Mouse (Mus musculus) myocyte (in vitro differentiated cells): ENCODE results near the gene Cacna2d4.

ENCODE experiments used
- MAX ChIP-seq: IDR thresholded peaks from one replicate; pipeline ENCODE4 v1.6.1; 2011; ENCODE audit warnings: low read depth, mild to moderate bottlenecking, control low read depth
- MYOD1 ChIP-seq, 3 experiments: IDR thresholded peaks; one replicate each; pipeline ENCODE4 v1.6.1; 2011; ENCODE audit warnings: control low read depth in 2 of 3, low read depth in 2 of 3, mild to moderate bottlenecking in 2 of 3, moderate library complexity in 1 of 3; ENCODE audit not compliant: insufficient read length in 2 of 3, control insufficient read depth in 1 of 3
- MYOG ChIP-seq, 3 experiments: IDR thresholded peaks; one replicate each; pipeline ENCODE4 v1.6.1; 2011; ENCODE audit warnings: control low read depth in 2 of 3, low read depth in 2 of 3, mild to moderate bottlenecking in 2 of 3; ENCODE audit not compliant: insufficient read length in 2 of 3, control insufficient read depth in 1 of 3, insufficient read depth in 1 of 3
- POLR2A ChIP-seq: IDR thresholded peaks from one replicate; pipeline ENCODE4 v1.6.1; 2011; ENCODE audit warnings: low read depth, mild to moderate bottlenecking, control low read depth, moderate library complexity; ENCODE audit not compliant: insufficient read length
- POLR2AphosphoS2 ChIP-seq: IDR thresholded peaks from one replicate; pipeline ENCODE4 v1.6.1; 2011; ENCODE audit warnings: low read depth, control low read depth; ENCODE audit not compliant: insufficient read length
- REST ChIP-seq: IDR thresholded peaks from one replicate; pipeline ENCODE4 v1.6.1; 2011; ENCODE audit warnings: mild to moderate bottlenecking, control low read depth, moderate library complexity; ENCODE audit not compliant: insufficient read depth, insufficient read length

DNA sequence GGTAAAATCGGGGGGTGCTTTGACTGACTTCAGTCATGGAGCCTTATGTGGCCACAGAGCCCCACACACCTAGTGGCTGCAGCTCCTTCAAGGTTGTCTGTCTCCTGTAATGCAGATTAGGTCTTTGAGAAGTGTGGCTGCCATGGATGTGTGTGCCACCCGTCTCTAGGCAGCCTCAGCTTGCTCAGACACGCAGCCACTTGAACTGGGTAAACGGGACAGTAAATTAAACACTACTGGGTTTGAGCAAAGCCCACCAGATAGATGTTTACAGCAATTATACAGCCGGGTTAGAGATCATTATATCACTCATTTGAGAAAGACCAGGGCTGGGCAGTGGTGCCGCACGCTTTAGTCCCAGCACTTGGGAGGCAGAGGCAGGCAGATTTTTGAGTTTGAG is 41.7 kb upstream of the Cacna2d4 start:
- TF ChIP-seq MAX: no peak
- TF ChIP-seq MYOD1 (IDR thresholded peaks at IDR 0.05; ENCODE audit: control insufficient read depth in 1 of 3, insufficient read length in 2 of 3, low read depth in 2 of 3): no peak
- no peak for TF ChIP-seq POLR2A
- TF ChIP-seq POLR2AphosphoS2: no peak
- no peak for TF ChIP-seq MYOG (IDR thresholded peaks at IDR 0.05; ENCODE audit: control insufficient read depth in 1 of 3, insufficient read depth in 1 of 3, insufficient read length in 2 of 3, low read depth in 2 of 3)
- no peak for TF ChIP-seq REST
